Mouse (Mus musculus) forebrain, embryonic 10.5 days (tissue): ENCODE results near the gene Dnah5. TPM values are rescaled to one million over a fixed set of nuclear protein-coding genes. Genes with fewer than 3 reads are reported as not detected.
"Not testable (repeated sequence)": the region's sequence is repeated elsewhere in the genome, so short reads cannot be mapped to it uniquely, and the experiment has no call there.

Experiments used
- DNase-seq: peaks from one replicate; pipeline ENCODE4 v3.0.0-alpha.2; 2017; ENCODE audit warnings: low spot score; ENCODE audit errors: extremely low spot score
- H3K27ac ChIP-seq: fragments of 300-500 bp; sonication (generic); 2 replicates; pipeline ENCODE4 v1.5.1; 2016; ENCODE audit warnings: mild to moderate bottlenecking
- H3K27me3 ChIP-seq: fragments of 300-500 bp; sonication (generic); 2 replicates; pipeline ENCODE4 v1.6.1; 2016; ENCODE audit warnings: mild to moderate bottlenecking; ENCODE audit not compliant: poor library complexity, severe bottlenecking
- H3K36me3 ChIP-seq: fragments of 300-500 bp; sonication (generic); replicated peaks from 2 replicates; pipeline ENCODE4 v1.6.1; 2016; ENCODE audit warnings: mild to moderate bottlenecking, moderate library complexity
- H3K4me1 ChIP-seq: fragments of 300-500 bp; sonication (generic); 2 replicates; pipeline ENCODE4 v1.6.1; 2016
- H3K4me3 ChIP-seq: fragments of 300-500 bp; sonication (generic); 2 replicates; pipeline ENCODE4 v1.5.1; 2016; ENCODE audit warnings: mild to moderate bottlenecking, moderate library complexity
- H3K9me3 ChIP-seq: fragments of 300-500 bp; sonication (generic); 2 replicates; pipeline ENCODE4 v1.6.1; 2016; ENCODE audit warnings: mild to moderate bottlenecking, moderate library complexity
- WGBS: fragments of 180-500 bp; shearing (Covaris S2); methylation state at CpG from one replicate; pipeline ENCODE4 v1.1.7; 2016; 5-methylcytosine and 5-hydroxymethylcytosine counted together
- polyA plus RNA-seq: library from polyadenylated mRNA; unstranded; fragments of >200 nt; fragmentation: Nextera tagmentation; extraction: Ambion mirVana; gene quantifications from 2 replicates; pipeline ENCODE4 v1.2.1, GENCODE M21; 2016

Gene Dnah5
- polyA plus RNA-seq, 1 experiment from 2014 or later, result 0.04 TPM

- 81% methylated on average over 8 of the region's 8 CpGs for WGBS
These were observed 195.7 kb downstream of the Dnah5 start for GRCm38 (mm10) chr15:28399258-28399657.

GRCm38 (mm10) chr15:28404630-28405029 lies 201.1 kb downstream of the Dnah5 start:
- Histone ChIP-seq H3K27me3 (no peaks in the 10 kb centered on the region), H3K4me1 (no peaks in the 10 kb centered on the region), H3K36me3 (no peaks in the 10 kb centered on the region), H3K9me3 (no peaks in the 10 kb centered on the region), H3K27ac (no peak overlapping the region), H3K4me3 (no peak overlapping the region)
- DNase-seq, result no peak
- 83% methylated on average over 3 of the region's 3 CpGs for WGBS

More at GRCm38 (mm10) chr15:28399258-28399657, 195.7 kb downstream of the Dnah5 start:
- Histone ChIP-seq H3K9me3 (no peaks in the 10 kb centered on the region), H3K36me3 (no peaks in the 10 kb centered on the region), H3K27ac (no peak overlapping the region), H3K4me3 (no peak overlapping the region), H3K27me3 (no peaks in the 10 kb centered on the region), H3K4me1 (peaks cover 12% of the 10 kb centered on the region)
- DNase-seq, result no peak

GRCm38 (mm10) chr15:28405136-28405535 lies 201.6 kb downstream of the Dnah5 start:
- WGBS, result 72% methylated on average over 2 of the region's 2 CpGs
- H3K9me3 ChIP-seq, result no peaks in the 10 kb centered on the region
- no peak for DNase-seq

GRCm38 (mm10) chr15:28439702-28440101 lies 236.2 kb downstream of the Dnah5 start:
- 87% methylated on average over 4 of the region's 4 CpGs for WGBS
- no peaks in the 10 kb centered on the region for H3K4me1 ChIP-seq
- no peak for DNase-seq

More at GRCm38 (mm10) chr15:28405136-28405535, 201.6 kb downstream of the Dnah5 start:
- no peak overlapping the region for H3K4me3 ChIP-seq
- H3K27me3 ChIP-seq, result no peaks in the 10 kb centered on the region
- no peak overlapping the region for H3K27ac ChIP-seq
- no peaks in the 10 kb centered on the region for H3K4me1 ChIP-seq
- H3K36me3 ChIP-seq, result no peaks in the 10 kb centered on the region

GRCm38 (mm10) chr15:28444494-28444893 lies 240.9 kb downstream of the Dnah5 start:
- Histone ChIP-seq H3K27me3 (no peaks in the 10 kb centered on the region), H3K4me1 (no peaks in the 10 kb centered on the region), H3K4me3 (no peak overlapping the region), H3K27ac (no peak overlapping the region), H3K9me3 (no peaks in the 10 kb centered on the region), H3K36me3 (no peaks in the 10 kb centered on the region)
- 97% methylated on average over 4 of the region's 4 CpGs for WGBS
- DNase-seq, result no peak

More at GRCm38 (mm10) chr15:28439702-28440101, 236.2 kb downstream of the Dnah5 start:
- Histone ChIP-seq H3K27ac (no peak overlapping the region), H3K4me3 (no peak overlapping the region), H3K9me3 (no peaks in the 10 kb centered on the region), H3K27me3 (no peaks in the 10 kb centered on the region), H3K36me3 (no peaks in the 10 kb centered on the region)

GRCm38 (mm10) chr15:28461091-28461778 lies 257.7 kb downstream of the Dnah5 start:
- 93% methylated on average over 2 of the region's 2 CpGs for WGBS
- H3K27ac ChIP-seq, result not testable (repeated sequence)

GRCm38 (mm10) chr15:28466591-28467247 lies 263.2 kb downstream of the Dnah5 start:
- no peak overlapping the region for H3K4me3 ChIP-seq
- H3K36me3 ChIP-seq, result no peaks in the 10 kb centered on the region
- H3K27me3 ChIP-seq, result no peaks in the 10 kb centered on the region
- no peaks in the 10 kb centered on the region for H3K9me3 ChIP-seq
- WGBS, result 97% methylated on average over 3 of the region's 3 CpGs
- H3K27ac ChIP-seq, result no peak overlapping the region
- no peak for DNase-seq
- H3K4me1 ChIP-seq, result no peaks in the 10 kb centered on the region

More at GRCm38 (mm10) chr15:28461091-28461778, 257.7 kb downstream of the Dnah5 start:
- H3K36me3 ChIP-seq, H3K4me3 ChIP-seq, H3K9me3 ChIP-seq, DNase-seq, H3K27me3 ChIP-seq, H3K4me1 ChIP-seq: not testable (repeated sequence)

- H3K4me1 ChIP-seq, result no peaks in the 10 kb centered on the region
- WGBS, result 78% methylated on average over 6 of the region's 6 CpGs
- no peaks in the 10 kb centered on the region for H3K9me3 ChIP-seq
- no peaks in the 10 kb centered on the region for H3K27me3 ChIP-seq
- no peaks in the 10 kb centered on the region for H3K36me3 ChIP-seq
- no peak overlapping the region for H3K27ac ChIP-seq
- no peak overlapping the region for H3K4me3 ChIP-seq
- no peak for DNase-seq
These were observed 270.3 kb downstream of the Dnah5 start for GRCm38 (mm10) chr15:28473749-28474390.

GRCm38 (mm10) chr15:28502820-28503219 lies 299.3 kb downstream of the Dnah5 start:
- Histone ChIP-seq H3K36me3 (no peaks in the 10 kb centered on the region), H3K4me1 (no peaks in the 10 kb centered on the region), H3K4me3 (no peak overlapping the region), H3K27ac (no peak overlapping the region), H3K9me3 (no peaks in the 10 kb centered on the region), H3K27me3 (no peaks in the 10 kb centered on the region)
- no peak for DNase-seq
- whole genome bisulfite sequencing, result 72% methylated on average over 4 of the region's 4 CpGs

GRCm38 (mm10) chr15:28515176-28515575 lies 311.6 kb downstream of the Dnah5 start:
- H3K4me1 ChIP-seq, result no peaks in the 10 kb centered on the region
- no peaks in the 10 kb centered on the region for H3K9me3 ChIP-seq
- H3K36me3 ChIP-seq, result no peaks in the 10 kb centered on the region
- WGBS, result 78% methylated on average over 4 of the region's 4 CpGs
- no peak overlapping the region for H3K27ac ChIP-seq
- H3K27me3 ChIP-seq, result no peaks in the 10 kb centered on the region
- H3K4me3 ChIP-seq, result no peak overlapping the region
- no peak for DNase-seq
